Mouse (Mus musculus): ENCODE data around the gene Got1. TPM values are rescaled to one million over a fixed set of nuclear protein-coding genes. Genes with fewer than 3 reads are reported as not detected.
A peak's percentile ranks its signal among the peaks of the same experiment; 100 is the strongest.
"Not testable (repeated sequence)": the region's sequence is repeated elsewhere in the genome, so short reads cannot be mapped to it uniquely, and the experiment has no call there.

Got1 gene
- polyA plus RNA-seq, 1 experiment from 2014 or later = 28.0 TPM

DNA sequence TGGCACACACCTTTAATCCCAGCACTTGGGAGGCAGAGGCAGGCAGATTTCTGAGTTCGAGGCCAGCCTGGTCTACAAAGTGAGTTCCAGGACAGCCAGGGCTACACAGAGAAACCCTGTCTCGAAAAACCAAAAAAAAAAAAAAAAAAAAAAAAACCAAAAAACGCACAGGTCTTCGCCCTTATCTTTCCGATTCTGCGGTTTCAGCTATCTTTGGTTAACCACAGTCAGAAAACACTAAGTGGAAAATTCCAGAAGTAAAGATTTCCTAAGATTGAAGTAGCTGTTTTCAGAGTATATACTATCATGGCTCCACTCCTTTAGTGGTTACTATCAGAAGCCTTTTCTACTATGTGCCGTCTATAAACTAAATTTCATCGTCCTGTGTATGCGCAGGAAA, 20.8 kb downstream of the Got1 start:
- ATAC-seq (ENCODE audit: low read depth); H3K27me3 ChIP-seq (ENCODE audit: control insufficient read depth, insufficient read depth, low read depth, low read length); H3K27ac ChIP-seq (ENCODE audit: low read length); H3K4me3 ChIP-seq (ENCODE audit: low read depth, low read length); H3K4me1 ChIP-seq (ENCODE audit: control insufficient read depth, low read depth, low read length); H3K4me2 ChIP-seq (ENCODE audit: low read depth, low read length); H3K9ac ChIP-seq (ENCODE audit: low read depth, low read length); H3K9me3 ChIP-seq (replicated peaks; ENCODE audit: control insufficient read depth, low read length): not testable (repeated sequence)
- 57% methylated on average over 8 of the region's 9 CpGs for WGBS (ENCODE audit: insufficient replicate concordance)
- peaks cover 13% of the 10 kb centered on the region; the same call in 1 of the 2 replicates for H3K36me3 ChIP-seq (ENCODE audit: control insufficient read depth, insufficient read depth)

DNA sequence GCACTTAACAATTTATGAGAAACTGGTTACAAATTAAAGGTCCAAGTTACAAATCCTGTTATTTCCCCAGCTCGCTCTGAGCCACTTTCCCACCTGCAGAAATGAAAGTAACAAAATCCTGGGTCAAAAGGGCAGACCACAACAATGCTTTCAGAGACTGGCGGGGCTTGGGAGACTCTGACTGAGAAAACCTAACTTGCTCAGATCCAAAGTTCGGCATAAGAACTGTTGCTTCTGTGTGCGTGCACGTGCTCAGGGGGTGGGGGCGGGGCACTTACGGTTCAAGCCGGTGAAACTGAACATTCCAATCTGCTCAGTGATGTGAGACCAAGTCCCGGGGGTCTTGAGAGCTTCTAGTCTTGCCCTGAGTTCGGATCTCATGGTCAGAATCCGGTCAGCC, 21.8 kb downstream of the Got1 start:
- no peak for ATAC-seq (ENCODE audit: low read depth)
- no peak overlapping the region for H3K4me2 ChIP-seq (ENCODE audit: low read depth, low read length)
- H3K4me3 ChIP-seq (ENCODE audit: low read depth, low read length) = no peak overlapping the region
- H3K27ac ChIP-seq (ENCODE audit: low read length) = no peak overlapping the region
- H3K4me1 ChIP-seq (ENCODE audit: control insufficient read depth, low read depth, low read length) = no peaks in the 10 kb centered on the region
- H3K9me3 ChIP-seq (replicated peaks; ENCODE audit: control insufficient read depth, low read length) = no peaks in the 10 kb centered on the region
- WGBS (ENCODE audit: insufficient replicate concordance) = 77% methylated on average over 11 of the region's 11 CpGs
- no peaks in the 10 kb centered on the region for H3K27me3 ChIP-seq (ENCODE audit: control insufficient read depth, insufficient read depth, low read depth, low read length)
- H3K9ac ChIP-seq (ENCODE audit: low read depth, low read length) = no peak overlapping the region
- peaks cover 14% of the 10 kb centered on the region; the same call in 1 of the 2 replicates for H3K36me3 ChIP-seq (ENCODE audit: control insufficient read depth, insufficient read depth)

DNA sequence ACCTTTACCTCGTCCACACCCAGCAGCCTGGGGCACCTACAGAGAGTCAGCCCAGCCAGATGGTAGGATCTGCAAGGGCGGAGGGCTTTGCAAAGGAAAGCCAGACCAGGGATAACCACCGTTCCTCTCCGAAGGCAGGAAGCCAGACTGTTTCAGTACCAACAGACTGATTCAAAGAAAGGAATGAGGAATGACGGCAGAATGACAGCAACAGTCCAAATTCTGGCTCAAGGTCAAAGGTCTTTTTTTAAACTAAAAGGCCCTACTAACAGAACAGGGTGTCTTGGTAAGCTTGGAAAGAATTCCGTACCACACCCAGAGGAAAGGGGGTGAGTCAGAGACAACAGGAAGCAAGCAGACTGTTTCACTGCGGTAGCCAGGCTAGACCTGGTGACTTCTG, 25.5 kb downstream of the Got1 start:
- Histone ChIP-seq H3K9ac (ENCODE audit: low read depth, low read length) (no peak overlapping the region), H3K4me1 (ENCODE audit: control insufficient read depth, low read depth, low read length) (peaks cover 14% of the 10 kb centered on the region), H3K36me3 (ENCODE audit: control insufficient read depth, insufficient read depth) (peaks cover 9% of the 10 kb centered on the region; the same call in 1 of the 2 replicates), H3K27ac (ENCODE audit: low read length) (no peak overlapping the region), H3K9me3 (replicated peaks; ENCODE audit: control insufficient read depth, low read length) (no peaks in the 10 kb centered on the region), H3K4me3 (ENCODE audit: low read depth, low read length) (no peak overlapping the region), H3K27me3 (ENCODE audit: control insufficient read depth, insufficient read depth, low read depth, low read length) (no peaks in the 10 kb centered on the region), H3K4me2 (ENCODE audit: low read depth, low read length) (no peak overlapping the region)
- WGBS (ENCODE audit: insufficient replicate concordance) = 75% methylated on average over 7 of the region's 7 CpGs
- ATAC-seq (ENCODE audit: low read depth) = no peak

DNA sequence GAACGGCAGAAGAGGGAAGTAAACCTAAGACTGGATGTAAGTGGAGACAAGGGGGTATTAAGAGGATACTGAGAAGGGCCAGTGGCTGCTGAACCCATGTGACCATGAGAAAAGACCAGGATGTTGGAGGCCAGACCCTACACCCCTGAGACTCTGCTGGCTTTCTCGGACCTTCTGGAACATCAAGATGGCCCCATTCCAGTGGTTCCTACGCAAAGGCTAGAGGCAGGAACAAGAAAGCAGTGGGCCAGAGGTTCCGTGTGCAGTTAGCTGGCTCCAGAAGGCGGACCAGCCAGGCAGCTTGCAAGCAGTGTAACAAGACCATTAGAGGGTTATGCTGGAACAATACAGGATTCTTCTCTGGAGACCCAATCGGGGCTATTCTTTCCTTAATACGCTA, 27.0 kb downstream of the Got1 start:
- peaks cover 9% of the 10 kb centered on the region; the same call in 1 of the 2 replicates for H3K36me3 ChIP-seq (ENCODE audit: control insufficient read depth, insufficient read depth)
- ATAC-seq (ENCODE audit: low read depth) = no peak
- H3K4me2 ChIP-seq (ENCODE audit: low read depth, low read length) = no peak overlapping the region
- WGBS (ENCODE audit: insufficient replicate concordance) = 71% methylated on average over 7 of the region's 7 CpGs
- no peak overlapping the region for H3K9ac ChIP-seq (ENCODE audit: low read depth, low read length)
- no peaks in the 10 kb centered on the region for H3K9me3 ChIP-seq (replicated peaks; ENCODE audit: control insufficient read depth, low read length)
- H3K4me1 ChIP-seq (ENCODE audit: control insufficient read depth, low read depth, low read length) = peaks cover 16% of the 10 kb centered on the region
- H3K4me3 ChIP-seq (ENCODE audit: low read depth, low read length) = no peak overlapping the region
- H3K27ac ChIP-seq (ENCODE audit: low read length) = no peak overlapping the region
- H3K27me3 ChIP-seq (ENCODE audit: control insufficient read depth, insufficient read depth, low read depth, low read length) = no peaks in the 10 kb centered on the region

DNA sequence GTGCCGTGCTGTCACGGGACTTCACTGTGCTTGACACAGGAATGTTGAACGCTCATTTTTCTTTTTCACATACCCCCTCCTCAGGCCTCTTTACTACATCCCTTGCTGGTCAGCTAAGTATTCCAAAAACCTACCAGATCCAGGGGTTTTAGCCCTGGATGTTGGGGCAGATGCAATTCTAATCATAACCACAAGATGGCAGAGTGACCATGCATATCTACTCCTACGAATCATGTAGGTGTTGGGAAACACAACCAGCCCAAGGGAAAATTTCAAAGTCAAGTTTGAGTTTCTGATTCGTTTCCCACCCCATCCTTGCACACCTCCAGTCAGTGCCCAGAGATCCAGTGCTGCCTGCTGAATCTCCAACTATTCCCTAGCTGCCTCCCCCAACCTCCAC, 28.6 kb downstream of the Got1 start:
- Histone ChIP-seq H3K4me3 (ENCODE audit: low read depth, low read length) (no peak overlapping the region), H3K4me2 (ENCODE audit: low read depth, low read length) (no peak overlapping the region), H3K36me3 (ENCODE audit: control insufficient read depth, insufficient read depth) (peaks cover 9% of the 10 kb centered on the region; the same call in 1 of the 2 replicates), H3K27ac (ENCODE audit: low read length) (no peak overlapping the region), H3K4me1 (ENCODE audit: control insufficient read depth, low read depth, low read length) (peaks cover 16% of the 10 kb centered on the region), H3K27me3 (ENCODE audit: control insufficient read depth, insufficient read depth, low read depth, low read length) (no peaks in the 10 kb centered on the region), H3K9ac (ENCODE audit: low read depth, low read length) (no peak overlapping the region), H3K9me3 (replicated peaks; ENCODE audit: control insufficient read depth, low read length) (no peaks in the 10 kb centered on the region)
- WGBS (ENCODE audit: insufficient replicate concordance) = 16% methylated on average over 5 of the region's 5 CpGs
- no peak for ATAC-seq (ENCODE audit: low read depth)

DNA sequence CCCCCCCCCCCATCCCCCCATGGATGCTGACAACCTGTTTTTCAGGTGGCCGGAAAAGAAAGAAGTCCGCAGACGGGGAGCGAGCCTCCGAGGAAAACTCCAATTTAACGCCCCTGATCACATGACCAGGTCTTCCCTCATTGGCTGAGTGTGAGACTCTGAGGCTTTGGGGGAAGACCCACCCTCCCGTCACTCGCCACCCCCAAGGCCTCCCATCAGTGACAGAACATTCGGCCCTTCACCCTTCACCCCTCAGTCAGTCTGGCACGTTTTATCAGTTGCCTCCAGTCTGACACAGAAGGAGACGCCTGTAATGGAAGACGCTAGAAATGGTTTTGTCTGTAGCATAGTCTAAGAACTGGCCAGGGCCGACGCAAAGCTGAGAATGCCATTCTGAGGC, 29.5 kb downstream of the Got1 start:
- H3K9ac ChIP-seq (ENCODE audit: low read depth, low read length) = peak overlapping the region; percentile 38
- H3K4me2 ChIP-seq (ENCODE audit: low read depth, low read length) = peak overlapping the region; percentile 53
- peaks cover 16% of the 10 kb centered on the region for H3K4me1 ChIP-seq (ENCODE audit: control insufficient read depth, low read depth, low read length)
- H3K27me3 ChIP-seq (ENCODE audit: control insufficient read depth, insufficient read depth, low read depth, low read length) = no peaks in the 10 kb centered on the region
- H3K4me3 ChIP-seq (ENCODE audit: low read depth, low read length) = peak overlapping the region; percentile 33
- ATAC-seq (ENCODE audit: low read depth) = peak; percentile 85
- H3K36me3 ChIP-seq (ENCODE audit: control insufficient read depth, insufficient read depth) = peaks cover 4% of the 10 kb centered on the region; the same call in 1 of the 2 replicates
- peak overlapping the region; percentile 68 for H3K27ac ChIP-seq (ENCODE audit: low read length)
- WGBS (ENCODE audit: insufficient replicate concordance) = 9% methylated on average over 14 of the region's 14 CpGs
- no peaks in the 10 kb centered on the region for H3K9me3 ChIP-seq (replicated peaks; ENCODE audit: control insufficient read depth, low read length)

DNA sequence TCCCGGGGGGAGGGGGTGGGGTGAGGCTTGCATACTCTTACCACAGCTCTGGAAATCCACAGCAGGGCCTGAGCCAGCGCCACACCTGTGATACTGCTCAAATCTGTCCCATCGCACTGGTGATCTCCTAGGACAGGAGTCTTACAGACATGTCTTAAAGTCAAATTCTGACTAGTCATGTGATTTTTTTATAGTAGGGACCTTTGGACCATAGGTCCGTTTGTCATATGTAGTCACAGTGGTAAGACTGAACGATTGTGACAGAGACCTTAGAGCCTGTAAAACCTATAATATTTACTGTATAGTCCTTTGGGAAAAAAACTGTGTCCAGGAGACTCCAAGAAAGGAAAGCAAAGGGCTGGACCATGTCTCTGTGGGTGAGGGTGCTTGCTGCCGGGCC, 30.5 kb downstream of the Got1 start:
- peaks cover 16% of the 10 kb centered on the region for H3K4me1 ChIP-seq (ENCODE audit: control insufficient read depth, low read depth, low read length)
- no peak overlapping the region for H3K27ac ChIP-seq (ENCODE audit: low read length)
- no peaks in the 10 kb centered on the region for H3K27me3 ChIP-seq (ENCODE audit: control insufficient read depth, insufficient read depth, low read depth, low read length)
- H3K9ac ChIP-seq (ENCODE audit: low read depth, low read length) = no peak overlapping the region
- no peak overlapping the region for H3K4me3 ChIP-seq (ENCODE audit: low read depth, low read length)
- 77% methylated on average over 6 of the region's 6 CpGs for WGBS (ENCODE audit: insufficient replicate concordance)
- no peaks in the 10 kb centered on the region for H3K9me3 ChIP-seq (replicated peaks; ENCODE audit: control insufficient read depth, low read length)
- H3K4me2 ChIP-seq (ENCODE audit: low read depth, low read length) = no peak overlapping the region
- ATAC-seq (ENCODE audit: low read depth) = no peak
- peaks cover 3% of the 10 kb centered on the region; the same call in 1 of the 2 replicates for H3K36me3 ChIP-seq (ENCODE audit: control insufficient read depth, insufficient read depth)

DNA sequence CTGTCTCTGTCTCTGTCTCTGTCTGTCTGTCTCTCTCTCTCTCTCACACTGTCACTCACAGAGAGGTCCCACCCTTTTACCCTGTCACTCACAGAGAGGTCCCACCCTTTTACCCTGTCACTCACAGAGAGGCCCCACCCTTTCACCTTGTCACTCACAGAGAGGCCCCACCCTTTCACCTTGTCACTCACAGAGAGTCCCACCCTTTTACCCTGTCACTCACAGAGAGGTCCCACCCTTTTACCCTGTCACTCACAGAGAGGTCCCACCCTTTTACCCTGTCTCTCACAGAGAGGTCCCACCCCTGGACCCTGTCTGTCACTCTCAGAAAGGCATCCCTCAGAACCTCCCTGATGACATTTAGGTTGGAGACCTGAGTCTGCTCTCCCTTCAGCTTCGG, 31.1 kb downstream of the Got1 start:
- H3K4me2 ChIP-seq (ENCODE audit: low read depth, low read length); H3K9ac ChIP-seq (ENCODE audit: low read depth, low read length); H3K36me3 ChIP-seq (ENCODE audit: control insufficient read depth, insufficient read depth); H3K4me3 ChIP-seq (ENCODE audit: low read depth, low read length); H3K9me3 ChIP-seq (replicated peaks; ENCODE audit: control insufficient read depth, low read length); ATAC-seq (ENCODE audit: low read depth); H3K27me3 ChIP-seq (ENCODE audit: control insufficient read depth, insufficient read depth, low read depth, low read length); H3K27ac ChIP-seq (ENCODE audit: low read length): not testable (repeated sequence)
- WGBS (ENCODE audit: insufficient replicate concordance) = 90% methylated on average over 1 of the region's 1 CpGs
- H3K4me1 ChIP-seq (ENCODE audit: control insufficient read depth, low read depth, low read length) = peaks cover 16% of the 10 kb centered on the region

DNA sequence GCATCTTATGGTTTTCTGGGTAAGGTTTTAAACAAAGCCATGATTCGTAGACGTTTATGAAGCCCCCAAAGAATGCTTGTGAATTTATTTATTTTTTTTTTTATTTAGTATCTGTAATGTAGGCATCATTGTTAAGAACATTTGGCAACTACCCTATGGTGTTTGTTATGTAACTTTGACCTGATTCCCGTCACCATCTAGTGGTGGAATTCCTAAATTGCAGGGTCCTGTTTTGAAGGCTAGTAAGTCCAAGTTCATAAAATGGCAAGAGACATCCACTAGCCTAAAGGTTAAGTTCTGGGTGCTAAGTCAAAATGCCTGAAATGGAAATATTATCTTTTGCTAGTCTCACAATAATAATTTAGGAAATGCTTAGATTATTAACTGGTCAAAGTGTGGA, 37.0 kb downstream of the Got1 start:
- Histone ChIP-seq H3K9me3 (replicated peaks; ENCODE audit: control insufficient read depth, low read length) (no peaks in the 10 kb centered on the region), H3K36me3 (ENCODE audit: control insufficient read depth, insufficient read depth) (no peaks in the 10 kb centered on the region), H3K4me3 (ENCODE audit: low read depth, low read length) (no peak overlapping the region), H3K4me1 (ENCODE audit: control insufficient read depth, low read depth, low read length) (no peaks in the 10 kb centered on the region), H3K27me3 (ENCODE audit: control insufficient read depth, insufficient read depth, low read depth, low read length) (no peaks in the 10 kb centered on the region), H3K27ac (ENCODE audit: low read length) (no peak overlapping the region), H3K4me2 (ENCODE audit: low read depth, low read length) (no peak overlapping the region), H3K9ac (ENCODE audit: low read depth, low read length) (no peak overlapping the region)
- WGBS (ENCODE audit: insufficient replicate concordance) = 22% methylated on average over 3 of the region's 3 CpGs
- ATAC-seq (ENCODE audit: low read depth) = no peak

Data from liver, embryonic 16.5 days (tissue).